Mouse (Mus musculus) mature B cell (primary cell): ENCODE results near the gene Tgoln1.

ENCODE experiments used
- in situ Hi-C: fragments of 300-500 bp; cut with MboI; formaldehyde crosslinking; loops from 2 replicates; pipeline ENCODE4 v1.14.3; 2019

The Tgoln1 gene

GRCm38 (mm10) chr6:72616643-72617288, at the start of gene Tgoln1:
Tgoln1 (minus strand) TSS chr6:72617000.
- in situ Hi-C loops, result no loop called here

- in situ Hi-C loops, result no loop called here
Measured at GRCm38 (mm10) chr6:72664290-72664689, 47.5 kb upstream of the Tgoln1 start.

- in situ Hi-C loops, result no loop called here
Measured at GRCm38 (mm10) chr6:72663000-72663399, 46.2 kb upstream of the Tgoln1 start.

GRCm38 (mm10) chr6:72660391-72660720, 43.6 kb upstream of the Tgoln1 start:
- in situ Hi-C loops, result no loop called here

GRCm38 (mm10) chr6:72659717-72660390, 43.1 kb upstream of the Tgoln1 start:
- in situ Hi-C loops, result no loop called here

GRCm38 (mm10) chr6:72658006-72658405, 41.2 kb upstream of the Tgoln1 start:
- in situ Hi-C loops, result no loop called here

- in situ Hi-C loops, result no loop called here
Measured at GRCm38 (mm10) chr6:72656053-72656442, 39.2 kb upstream of the Tgoln1 start.

- in situ Hi-C loops, result no loop called here
Measured at GRCm38 (mm10) chr6:72655309-72656052, 38.7 kb upstream of the Tgoln1 start.

GRCm38 (mm10) chr6:72654355-72654754, 37.6 kb upstream of the Tgoln1 start:
- in situ Hi-C loops, result no loop called here

- in situ Hi-C loops, result no loop called here
Measured at GRCm38 (mm10) chr6:72653419-72653818, 36.6 kb upstream of the Tgoln1 start.

- in situ Hi-C loops, result no loop called here
Measured at GRCm38 (mm10) chr6:72650338-72650851, 33.6 kb upstream of the Tgoln1 start.

- in situ Hi-C loops, result no loop called here
Measured at GRCm38 (mm10) chr6:72648002-72648595, 31.3 kb upstream of the Tgoln1 start.

- in situ Hi-C loops, result no loop called here
Measured at GRCm38 (mm10) chr6:72647383-72647820, 30.6 kb upstream of the Tgoln1 start.

GRCm38 (mm10) chr6:72645364-72645763, 28.6 kb upstream of the Tgoln1 start:
- in situ Hi-C loops, result no loop called here

GRCm38 (mm10) chr6:72644576-72644975, 27.8 kb upstream of the Tgoln1 start:
- in situ Hi-C loops, result no loop called here

- in situ Hi-C loops, result no loop called here
Measured at GRCm38 (mm10) chr6:72641218-72641954, 24.6 kb upstream of the Tgoln1 start.

- in situ Hi-C loops, result no loop called here
Measured at GRCm38 (mm10) chr6:72636940-72637339, 20.1 kb upstream of the Tgoln1 start.

- in situ Hi-C loops, result no loop called here
Measured at GRCm38 (mm10) chr6:72635760-72636431, 19.1 kb upstream of the Tgoln1 start.

- in situ Hi-C loops, result no loop called here
Measured at GRCm38 (mm10) chr6:72634311-72634710, 17.5 kb upstream of the Tgoln1 start.

- in situ Hi-C loops, result no loop called here
Measured at GRCm38 (mm10) chr6:72631700-72632099, 14.9 kb upstream of the Tgoln1 start.

- in situ Hi-C loops, result no loop called here
Measured at GRCm38 (mm10) chr6:72630961-72631360, 14.2 kb upstream of the Tgoln1 start.
